Mouse (Mus musculus) small intestine, adult 2 months (tissue): ENCODE results near the gene Uqcrq. TPM values are rescaled to one million over a fixed set of nuclear protein-coding genes. Genes with fewer than 3 reads are reported as not detected.

Source experiments
- H3K27ac ChIP-seq: fragments of 200-500 bp; 2 replicates; pipeline ENCODE4 v1.5.1; 2012; ENCODE audit warnings: low read depth, low read length, control low read depth, inconsistent platforms; ENCODE audit not compliant: insufficient read depth
- H3K27me3 ChIP-seq: fragments of 200-500 bp; 2 replicates; pipeline ENCODE4 v1.6.1; 2012; ENCODE audit warnings: mild to moderate bottlenecking, moderate library complexity, low read length, inconsistent platforms; ENCODE audit not compliant: control insufficient read depth, insufficient read depth
- H3K36me3 ChIP-seq: fragments of 200-500 bp; 2 replicates; pipeline ENCODE4 v1.6.1; 2012; ENCODE audit warnings: mild to moderate bottlenecking, low read length, control low read depth, inconsistent platforms; ENCODE audit not compliant: control insufficient read depth, insufficient read depth
- H3K4me1 ChIP-seq: fragments of 200-500 bp; 2 replicates; pipeline ENCODE4 v1.6.1; 2012; ENCODE audit warnings: low read length, inconsistent platforms, mixed read lengths; ENCODE audit not compliant: control insufficient read depth, insufficient read depth, insufficient read length
- H3K4me3 ChIP-seq: fragments of 200-500 bp; 2 replicates; pipeline ENCODE4 v1.5.1; 2012; ENCODE audit warnings: low read depth, mild to moderate bottlenecking, control low read depth, inconsistent platforms, low read length, moderate library complexity
- CTCF ChIP-seq: fragments of 200-500 bp; IDR thresholded peaks from 2 replicates; pipeline ENCODE4 v1.5.1; 2012; ENCODE audit warnings: low read depth, mild to moderate bottlenecking, control low read depth, inconsistent platforms, low read length, moderate library complexity, mixed read lengths; ENCODE audit not compliant: insufficient replicate concordance, insufficient read length; ENCODE audit errors: extremely low read depth
- POLR2A ChIP-seq: fragments of 200-500 bp; IDR thresholded peaks from 2 replicates; pipeline ENCODE4 v1.6.1; 2012; ENCODE audit warnings: low read depth, mild to moderate bottlenecking, control low read depth, inconsistent platforms, low read length, moderate library complexity
- WGBS: fragments of 180-500 bp; shearing (Covaris S2); methylation state at CpG from one replicate; pipeline ENCODE4 v1.1.7; 2018; 5-methylcytosine and 5-hydroxymethylcytosine counted together
- polyA plus RNA-seq: library from polyadenylated mRNA; depleted of rRNA; stranded (reverse); fragments of >200 nt; gene quantifications from 2 replicates; pipeline ENCODE4 v1.2.3, GENCODE M21; 2012

Uqcrq gene
- polyA plus RNA-seq, 1 experiment: 1,116 TPM

- H3K27ac ChIP-seq: no peak overlapping the region
- H3K36me3 ChIP-seq: no peaks in the 10 kb centered on the region
- no peak overlapping the region for H3K4me3 ChIP-seq
- WGBS: 41% methylated on average over 1 of the region's 1 CpGs
- H3K4me1 ChIP-seq: peaks cover 33% of the 10 kb centered on the region; the same call in 1 of the 2 replicates
- TF ChIP-seq CTCF (no peak), POLR2A (no peak)
- H3K27me3 ChIP-seq: no peaks in the 10 kb centered on the region
These were observed 17.9 kb upstream of the Uqcrq start for GRCm38 (mm10) chr11:53448529-53448928.

- Histone ChIP-seq H3K4me1 (peaks cover 29% of the 10 kb centered on the region; the same call in 1 of the 2 replicates), H3K27me3 (no peaks in the 10 kb centered on the region), H3K27ac (no peak overlapping the region), H3K4me3 (no peak overlapping the region), H3K36me3 (no peaks in the 10 kb centered on the region)
- TF ChIP-seq POLR2A: no peak
- no peak for TF ChIP-seq CTCF
- 82% methylated on average over 8 of the region's 8 CpGs for WGBS
These were observed 17.4 kb upstream of the Uqcrq start for GRCm38 (mm10) chr11:53447996-53448395.

GRCm38 (mm10) chr11:53446183-53446582, 15.6 kb upstream of the Uqcrq start:
- H3K27ac ChIP-seq: no peak overlapping the region
- no peaks in the 10 kb centered on the region for H3K36me3 ChIP-seq
- TF ChIP-seq CTCF (no peak), POLR2A (no peak)
- 87% methylated on average over 13 of the region's 13 CpGs for WGBS
- peaks cover 28% of the 10 kb centered on the region; the same call in 1 of the 2 replicates for H3K4me1 ChIP-seq
- H3K4me3 ChIP-seq: no peak overlapping the region
- H3K27me3 ChIP-seq: no peaks in the 10 kb centered on the region

- Histone ChIP-seq H3K4me3 (no peak overlapping the region), H3K27me3 (no peaks in the 10 kb centered on the region), H3K27ac (no peak overlapping the region), H3K4me1 (peaks cover 21% of the 10 kb centered on the region; the same call in 1 of the 2 replicates), H3K36me3 (no peaks in the 10 kb centered on the region)
- TF ChIP-seq CTCF (no peak), POLR2A (no peak)
- WGBS: 88% methylated on average over 13 of the region's 13 CpGs
These were observed 14.9 kb upstream of the Uqcrq start for GRCm38 (mm10) chr11:53445562-53445961.

GRCm38 (mm10) chr11:53443861-53444260, 13.2 kb upstream of the Uqcrq start:
- Histone ChIP-seq H3K4me1 (peaks cover 9% of the 10 kb centered on the region; the same call in 1 of the 2 replicates), H3K27ac (no peak overlapping the region), H3K27me3 (no peaks in the 10 kb centered on the region), H3K36me3 (no peaks in the 10 kb centered on the region), H3K4me3 (no peak overlapping the region)
- TF ChIP-seq POLR2A (no peak), CTCF (peak; percentile 57; the same call in 1 of the 2 replicates)
- WGBS: 19% methylated on average over 6 of the region's 6 CpGs

GRCm38 (mm10) chr11:53441921-53442320, 11.3 kb upstream of the Uqcrq start:
- Histone ChIP-seq H3K27me3 (no peaks in the 10 kb centered on the region), H3K36me3 (no peaks in the 10 kb centered on the region), H3K27ac (no peak overlapping the region), H3K4me3 (no peak overlapping the region), H3K4me1 (peaks cover 2% of the 10 kb centered on the region; the same call in 1 of the 2 replicates)
- TF ChIP-seq CTCF: no peak
- no peak for TF ChIP-seq POLR2A
- WGBS: 27% methylated on average over 12 of the region's 12 CpGs

GRCm38 (mm10) chr11:53436338-53436737, 5.7 kb upstream of the Uqcrq start:
- WGBS: 87% methylated on average over 6 of the region's 6 CpGs

GRCm38 (mm10) chr11:53435504-53435903, 4.9 kb upstream of the Uqcrq start:
- H3K36me3 ChIP-seq: no peaks in the 10 kb centered on the region
- TF ChIP-seq CTCF: no peak
- no peak for TF ChIP-seq POLR2A
- H3K27me3 ChIP-seq: no peaks in the 10 kb centered on the region
- H3K4me3 ChIP-seq: no peak overlapping the region
- H3K4me1 ChIP-seq: peaks cover 8% of the 10 kb centered on the region; the same call in 1 of the 2 replicates
- 77% methylated on average over 8 of the region's 8 CpGs for WGBS
- no peak overlapping the region for H3K27ac ChIP-seq

More at GRCm38 (mm10) chr11:53436338-53436737, 5.7 kb upstream of the Uqcrq start:
- no peaks in the 10 kb centered on the region for H3K27me3 ChIP-seq
- H3K27ac ChIP-seq: no peak overlapping the region
- H3K4me1 ChIP-seq: peaks cover 8% of the 10 kb centered on the region; the same call in 1 of the 2 replicates
- H3K36me3 ChIP-seq: no peaks in the 10 kb centered on the region
- TF ChIP-seq CTCF (no peak), POLR2A (no peak)
- H3K4me3 ChIP-seq: no peak overlapping the region
